Mouse (Mus musculus) fat pad, adult 2 months (tissue): ENCODE data around the gene Ephb1.

ENCODE experiments used
- DNase-seq: peaks from one replicate; pipeline ENCODE4 v3.0.0-alpha.2; 2011; ENCODE audit warnings: low read depth, low spot score; ENCODE audit errors: extremely low read depth

Gene Ephb1

DNA sequence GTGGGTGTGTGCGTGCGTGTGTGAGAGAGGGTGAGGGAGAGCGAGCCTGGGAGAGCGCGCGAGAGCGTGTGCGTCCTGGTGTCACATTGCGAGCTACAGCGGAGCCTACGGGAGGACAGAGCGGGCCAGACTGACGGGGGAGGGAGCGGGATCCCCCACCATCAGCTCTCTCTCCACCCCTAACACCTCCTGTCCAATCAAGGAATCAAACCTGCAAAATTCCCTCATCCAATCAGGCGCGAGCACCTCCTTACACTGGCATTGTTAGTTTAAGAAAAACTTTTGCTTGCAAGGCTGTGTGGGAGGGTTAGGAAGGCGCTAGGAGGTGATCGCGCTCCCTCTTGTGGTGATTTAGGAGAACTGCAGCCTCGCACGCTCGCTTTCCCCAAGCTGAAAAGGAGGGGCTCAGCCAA is at the start of gene Ephb1:
TSS of gene Ephb1 (minus strand) at position 133 of the 413 bp plus-strand sequence.
- DNase-seq: peak; percentile 8

DNA sequence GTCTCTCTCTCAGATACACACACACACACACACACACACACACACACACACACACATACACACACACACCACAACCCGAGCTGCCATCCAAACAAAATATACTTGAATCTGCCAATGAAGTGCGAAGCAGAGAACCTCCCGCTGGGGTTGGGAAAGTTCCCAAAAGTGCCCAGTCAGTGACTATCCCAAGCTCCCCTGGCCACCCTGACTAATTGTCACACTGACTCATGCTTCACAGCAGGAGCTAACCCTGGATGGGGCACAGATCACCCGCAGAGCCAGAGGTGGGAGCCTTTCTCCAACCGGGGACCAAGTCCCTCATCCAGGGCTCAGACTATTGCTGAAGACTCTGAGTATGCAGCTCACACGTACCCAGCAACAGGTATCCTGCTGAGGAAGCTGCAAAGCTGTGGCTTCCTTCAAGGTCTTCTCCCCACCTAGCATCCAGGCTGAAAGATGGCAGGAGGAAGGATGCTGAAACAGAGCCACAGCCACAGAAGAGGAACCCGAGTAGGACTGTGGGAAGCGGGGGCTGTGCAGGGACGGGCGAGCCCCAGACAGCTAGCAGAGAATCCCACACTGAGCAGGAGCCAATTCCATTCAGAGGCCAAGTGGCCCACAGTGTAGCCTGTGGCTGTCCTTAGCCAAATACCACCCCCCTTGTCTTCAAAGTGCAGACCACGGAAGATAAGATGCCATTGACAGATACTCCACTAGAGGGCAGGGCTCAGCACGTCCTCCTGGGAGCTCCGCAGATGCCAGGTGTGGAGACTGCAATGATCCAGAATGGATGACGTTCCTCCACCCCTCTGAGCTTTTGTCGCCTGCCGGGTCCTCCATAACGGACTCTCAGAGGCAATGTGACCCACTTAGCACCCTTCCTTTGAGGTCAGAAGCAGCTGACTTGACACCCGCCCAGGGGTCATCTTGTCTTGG is 48.9 kb upstream of the Ephb1 start:
- no peak for DNase-seq

DNA sequence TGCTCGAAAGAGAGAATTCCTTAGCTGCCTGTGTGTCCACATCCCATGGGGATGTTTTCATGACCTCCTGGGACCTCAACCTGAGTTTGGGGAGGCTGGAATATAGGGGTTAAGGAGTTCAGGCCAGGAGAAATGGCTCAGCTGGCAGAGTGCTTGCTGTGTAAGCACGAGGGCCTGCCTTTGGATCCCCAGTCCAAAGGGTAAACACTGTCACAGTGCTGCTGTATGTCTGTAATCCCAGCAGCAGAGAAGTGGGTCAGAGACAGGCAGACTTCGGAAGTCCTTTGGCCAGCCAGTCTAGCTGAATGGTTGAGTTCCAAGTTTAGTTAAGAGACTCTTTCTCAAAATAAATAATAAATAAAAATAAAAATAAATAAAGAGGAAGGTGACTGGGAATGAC is 48.2 kb upstream of the Ephb1 start:
- no peak for DNase-seq

DNA sequence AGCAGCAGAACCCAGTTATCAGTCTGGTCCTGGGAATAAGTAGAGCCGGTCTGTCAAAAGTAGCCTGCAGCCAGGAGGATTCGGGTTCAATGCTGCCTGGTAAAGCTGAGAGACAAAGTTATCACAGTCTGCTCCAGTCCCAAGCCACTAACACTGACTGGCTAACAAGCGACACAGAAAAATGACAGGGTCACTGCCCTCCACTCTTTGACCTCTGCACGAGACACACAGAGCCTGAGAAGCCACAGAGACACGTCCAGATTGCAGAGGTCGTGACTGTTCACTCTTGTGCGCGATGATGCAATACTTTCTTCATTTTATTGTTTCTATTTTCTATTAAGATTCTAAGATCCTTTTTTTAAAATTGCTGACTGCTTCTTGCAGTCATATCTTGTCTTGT is 33.8 kb upstream of the Ephb1 start:
- DNase-seq: no peak

DNA sequence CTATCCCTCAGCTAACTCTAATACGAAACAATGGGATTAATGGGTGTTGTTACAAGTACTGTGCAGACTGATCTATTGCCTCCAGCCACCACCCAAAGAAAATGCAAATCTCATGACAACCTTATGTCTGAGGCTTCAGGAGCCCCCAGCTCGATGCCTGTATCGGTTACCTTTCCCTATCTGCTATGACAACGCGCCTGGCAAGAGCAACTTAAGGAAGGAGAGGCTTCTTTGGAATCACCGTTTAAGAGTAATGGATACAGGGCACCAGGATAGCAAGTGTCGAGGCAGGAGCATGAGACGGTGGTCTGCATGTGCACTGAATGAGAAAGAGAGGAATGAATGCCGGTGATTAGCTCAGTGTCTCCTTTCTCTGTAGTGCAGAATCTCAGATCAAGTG is 32.3 kb upstream of the Ephb1 start:
- DNase-seq: no peak

DNA sequence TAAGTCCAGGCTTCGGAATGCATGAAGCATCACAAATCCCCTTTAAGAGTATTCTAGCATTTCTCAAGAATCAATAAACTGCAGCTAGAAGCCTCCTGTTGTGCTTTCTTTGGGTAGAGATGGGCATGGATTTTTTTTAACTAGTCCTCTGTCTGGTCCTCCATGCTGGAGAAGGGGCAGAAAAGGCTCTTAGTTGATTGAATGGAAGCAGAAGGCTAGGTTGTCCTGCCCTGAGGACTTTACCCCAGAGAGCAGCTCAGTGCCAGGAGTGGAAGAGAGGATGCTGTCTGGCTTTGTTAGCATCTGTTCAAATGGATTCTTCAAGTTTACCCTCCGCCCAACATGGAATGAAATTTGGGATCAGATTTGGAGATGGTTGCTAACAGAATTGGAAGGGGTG is 25.7 kb upstream of the Ephb1 start:
- DNase-seq: no peak

DNA sequence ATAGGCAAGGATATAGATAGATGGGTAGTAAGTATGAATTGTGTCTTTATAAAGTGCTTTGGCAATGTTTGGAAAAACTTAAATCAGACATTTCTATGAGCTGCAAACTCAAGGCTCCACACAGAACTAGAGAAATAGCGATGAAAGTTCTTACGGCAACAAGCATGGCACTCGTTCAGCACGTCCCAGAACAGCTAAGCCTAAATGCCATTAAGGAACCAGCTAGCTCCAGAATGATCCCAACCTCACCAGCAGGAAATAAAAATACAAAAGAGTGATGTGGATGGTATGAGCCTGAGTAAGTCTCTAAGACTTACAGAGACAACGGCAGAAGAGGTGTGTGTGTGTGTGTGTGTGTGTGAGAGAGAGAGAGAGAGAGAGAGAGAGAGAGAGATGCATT is 20.2 kb upstream of the Ephb1 start:
- DNase-seq: no peak

DNA sequence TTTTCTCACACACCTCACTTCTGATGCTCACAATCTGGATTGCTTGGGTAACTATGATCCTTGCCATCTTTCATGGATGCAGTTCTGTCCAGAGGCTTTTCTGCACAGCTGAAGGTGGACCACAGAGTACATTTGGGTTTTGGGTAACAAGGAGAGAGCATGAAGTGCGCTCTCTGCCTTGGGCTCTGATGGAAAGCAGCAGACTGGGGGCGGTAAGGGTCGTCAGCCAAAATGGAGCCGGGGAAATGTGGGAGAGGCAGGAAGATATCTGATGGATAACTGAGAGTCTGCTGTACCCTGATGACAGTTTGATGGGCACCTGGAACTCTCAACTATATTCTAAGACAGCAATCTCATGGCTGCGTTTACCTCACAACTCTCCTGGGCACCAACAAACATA is 19.4 kb upstream of the Ephb1 start:
- no peak for DNase-seq

DNA sequence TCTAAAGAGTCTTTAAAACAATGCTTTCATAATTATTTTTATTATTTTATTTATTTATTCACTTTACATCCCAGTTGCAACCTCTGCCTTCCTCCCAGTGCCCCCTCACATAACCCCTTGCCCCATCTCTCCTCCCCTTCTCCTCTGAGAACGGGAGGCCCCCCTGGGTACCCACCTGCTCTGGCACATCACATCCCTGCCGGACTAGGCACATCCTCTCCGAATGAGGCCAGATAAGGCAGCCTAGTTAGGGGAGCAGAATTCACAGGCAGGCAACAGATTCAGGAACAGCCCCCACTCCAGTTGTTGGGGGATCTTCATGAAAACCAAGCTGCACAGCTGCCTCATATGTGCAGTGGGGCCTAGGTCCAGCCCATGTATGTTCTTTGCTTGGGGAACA is 17.4 kb upstream of the Ephb1 start:
- no peak for DNase-seq

DNA sequence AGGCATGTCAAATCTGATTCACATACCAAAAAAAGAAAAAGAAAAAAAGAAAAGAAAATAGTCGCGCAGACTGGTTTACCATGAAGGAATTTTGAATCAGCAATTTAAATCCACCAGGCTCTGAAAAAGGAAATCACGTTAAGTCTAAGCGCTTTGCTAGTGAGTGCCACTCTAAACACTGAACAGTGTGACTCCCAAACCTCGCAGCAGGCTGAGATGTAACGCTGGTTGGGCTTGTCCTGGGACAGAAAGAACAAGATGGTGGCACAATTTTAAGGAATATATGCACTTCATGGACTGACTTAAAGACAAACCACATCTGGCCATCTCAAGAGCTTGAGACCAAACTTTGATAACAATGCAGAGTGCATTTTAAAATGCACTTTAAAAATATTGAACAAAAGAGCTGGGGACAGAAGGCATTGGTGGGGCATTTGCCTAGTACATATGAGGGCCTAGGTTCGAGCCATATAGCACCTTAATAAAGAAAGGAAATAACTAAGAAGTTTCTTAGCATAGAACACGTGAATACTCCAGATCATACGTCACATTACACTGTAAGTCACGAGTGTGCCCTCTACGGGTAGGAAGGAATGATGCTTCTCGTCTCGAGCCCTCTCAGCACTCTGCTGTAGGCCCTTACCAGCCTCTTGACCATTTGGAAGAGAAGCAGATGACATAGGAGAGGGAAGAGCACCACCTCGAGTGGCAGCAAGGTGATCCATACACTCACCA is 16.7 kb upstream of the Ephb1 start:
- DNase-seq: no peak

DNA sequence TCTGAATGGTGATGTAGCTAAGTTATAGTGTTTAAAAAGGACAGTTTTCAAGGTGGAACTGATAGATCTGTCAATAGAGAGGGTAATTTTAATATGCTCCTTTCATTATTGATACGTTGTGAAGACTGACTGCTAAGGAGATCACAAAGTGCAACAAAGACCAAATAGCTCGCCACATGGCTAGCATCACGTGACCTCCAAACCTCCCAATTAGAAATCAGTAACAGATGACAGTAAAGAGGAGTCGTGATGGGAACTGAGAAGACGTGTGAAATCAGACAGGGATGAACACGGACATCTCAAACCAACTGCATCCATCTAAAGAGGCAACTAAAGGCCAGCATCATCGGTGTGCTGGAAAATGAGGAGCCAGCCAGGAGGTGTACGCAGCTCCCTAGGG is 15.6 kb upstream of the Ephb1 start:
- no peak for DNase-seq

DNA sequence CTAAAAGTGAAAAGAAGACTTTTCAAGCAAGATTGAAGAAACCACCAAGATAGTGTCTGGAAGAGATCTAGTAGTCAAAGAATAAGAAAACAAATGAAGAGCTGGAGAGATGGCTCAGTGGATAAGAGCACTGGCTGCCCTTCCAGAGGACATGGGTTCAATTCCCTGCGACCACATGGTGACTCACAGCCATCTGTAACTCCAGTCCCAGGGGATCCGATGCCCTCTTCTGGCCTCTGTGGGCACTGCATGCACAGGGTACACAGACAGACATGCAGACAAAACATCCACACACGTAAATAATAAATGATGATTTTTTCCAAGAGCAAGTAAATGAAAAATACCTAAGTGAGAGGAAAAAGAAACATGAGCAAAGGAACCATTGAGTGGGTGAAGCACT is 14.6 kb upstream of the Ephb1 start:
- no peak for DNase-seq

DNA sequence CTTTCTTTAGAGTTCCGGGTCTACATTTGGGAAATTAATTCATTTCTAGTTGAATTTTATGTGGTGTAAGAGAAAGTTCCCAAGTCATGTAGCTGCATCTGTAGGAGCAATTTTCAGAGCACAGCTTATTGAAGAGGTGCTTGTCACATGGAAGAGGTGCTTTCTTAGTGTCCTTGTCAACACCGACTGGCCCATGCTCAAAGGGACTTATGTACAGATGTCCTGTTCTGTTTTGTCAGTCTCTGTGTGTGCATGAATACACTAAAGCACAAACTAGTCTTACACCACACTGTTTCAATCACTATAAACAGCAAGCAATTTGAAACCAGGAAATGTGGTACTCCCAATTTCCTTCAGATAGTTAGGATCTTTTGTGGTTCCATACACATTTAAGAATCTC is 13.3 kb upstream of the Ephb1 start:
- DNase-seq: no peak

DNA sequence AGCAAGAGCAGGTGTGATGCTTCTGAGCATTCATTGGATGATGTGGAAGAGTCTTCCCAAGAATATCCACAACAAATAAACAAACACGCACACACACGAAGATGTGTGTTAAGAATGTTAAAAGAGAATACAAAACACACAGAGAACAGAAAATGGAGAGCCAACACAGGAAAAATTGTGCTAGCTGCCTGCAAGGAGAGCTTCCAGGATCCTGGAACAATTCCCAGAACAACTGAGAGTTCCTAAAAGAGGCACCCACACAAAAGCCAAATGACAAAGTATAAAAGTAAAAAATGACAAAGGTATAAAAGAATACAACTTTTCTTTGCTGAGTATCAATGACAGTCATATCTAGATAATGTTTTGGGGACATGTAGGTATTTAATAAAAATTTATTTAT is 11.0 kb upstream of the Ephb1 start:
- DNase-seq: no peak

DNA sequence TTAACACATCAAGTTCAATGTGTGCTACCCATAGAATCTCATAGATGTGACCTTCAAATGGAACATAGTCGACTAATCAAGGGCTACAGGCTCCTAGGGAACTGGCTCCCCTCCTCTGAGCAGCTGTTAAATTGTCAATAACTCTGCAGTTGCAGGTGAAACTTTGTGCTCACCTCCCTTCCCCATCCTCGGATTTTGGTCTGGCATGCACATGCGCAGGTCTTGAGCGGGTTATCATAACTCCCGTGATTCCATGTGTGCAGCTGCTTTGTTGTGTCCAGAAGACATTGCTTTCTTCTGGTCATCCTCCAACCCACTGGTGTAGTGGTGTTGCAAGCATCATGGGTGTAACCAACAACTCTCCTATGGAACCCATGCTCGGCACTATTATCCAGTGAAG is 4.8 kb upstream of the Ephb1 start:
- no peak for DNase-seq

DNA sequence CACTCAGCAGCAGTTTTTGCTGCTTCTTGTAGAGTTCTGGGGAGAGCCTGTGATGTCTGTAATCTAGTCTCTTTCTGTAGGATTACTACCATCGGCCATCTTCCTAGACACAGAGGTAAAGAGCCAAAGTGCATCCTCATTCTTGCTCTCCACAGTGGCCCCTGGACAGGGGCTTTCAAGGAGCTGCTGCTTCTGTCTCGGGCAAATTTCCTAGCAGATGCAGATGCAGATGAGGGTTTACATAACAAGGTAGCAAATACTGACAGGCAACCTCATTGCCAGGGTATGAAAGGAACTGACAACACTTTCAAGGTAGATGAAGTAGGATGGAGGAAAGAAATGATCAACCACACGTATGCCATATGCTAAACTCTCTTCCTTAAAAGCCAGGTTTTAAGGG is 4.2 kb upstream of the Ephb1 start:
- DNase-seq: no peak

DNA sequence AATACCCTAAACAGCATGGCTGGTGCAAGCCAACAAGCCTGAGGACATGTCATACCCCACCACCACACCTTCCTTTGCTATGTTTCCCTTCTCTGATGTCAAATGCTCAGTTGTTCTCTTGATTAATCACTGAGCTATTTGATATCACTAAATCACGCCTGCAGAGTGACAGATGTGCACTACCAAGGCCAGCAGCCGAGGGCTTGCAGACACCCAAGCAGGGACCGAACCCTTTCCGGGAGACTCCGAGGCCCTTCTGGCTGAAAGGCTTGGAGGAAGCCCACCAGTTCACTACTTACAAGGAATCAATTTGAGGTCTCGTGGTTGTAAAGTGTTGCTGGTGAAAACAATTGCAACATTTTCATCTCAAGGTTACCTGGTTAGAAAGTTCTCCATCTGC is 3.5 kb upstream of the Ephb1 start:
- no peak for DNase-seq

DNA sequence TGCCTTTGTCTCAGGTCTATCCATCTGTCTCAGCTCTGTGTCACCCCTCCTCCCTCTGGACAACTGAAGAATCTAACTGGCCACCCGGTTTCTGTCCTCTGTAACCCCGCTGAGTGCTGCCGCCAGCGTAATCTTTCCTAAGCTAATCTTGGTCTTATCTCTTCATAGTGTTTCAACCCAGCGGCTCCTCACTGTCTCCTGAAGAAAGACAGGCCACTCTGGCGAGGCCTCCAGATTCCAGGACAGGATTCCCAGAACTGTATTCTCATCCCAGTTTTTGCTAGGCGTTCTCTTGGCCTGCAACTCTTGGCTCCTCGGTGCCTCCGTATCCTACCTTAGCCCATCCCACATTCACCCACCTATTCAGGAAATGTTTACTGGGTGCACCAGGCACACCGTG is 2.0 kb upstream of the Ephb1 start:
- DNase-seq: no peak

DNA sequence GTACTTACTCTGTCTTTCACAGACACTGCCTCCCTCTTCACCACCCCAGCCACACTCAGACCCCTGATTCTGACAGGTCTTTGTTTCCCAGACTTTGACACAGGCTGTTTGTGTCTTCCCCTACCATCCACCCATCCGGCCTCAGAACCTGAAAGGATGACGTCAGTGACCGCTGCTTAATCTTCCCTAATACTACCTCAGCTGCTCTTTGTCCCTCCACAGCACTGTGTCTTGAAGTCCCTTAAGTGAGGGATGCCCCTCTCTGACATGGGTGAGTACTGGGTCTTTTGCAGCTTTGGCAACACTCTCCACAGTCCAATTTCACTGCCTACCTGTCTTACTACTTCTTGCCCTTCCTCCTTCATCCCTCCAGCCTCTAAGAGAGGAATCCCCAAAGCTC is 1.2 kb upstream of the Ephb1 start:
- no peak for DNase-seq

DNA sequence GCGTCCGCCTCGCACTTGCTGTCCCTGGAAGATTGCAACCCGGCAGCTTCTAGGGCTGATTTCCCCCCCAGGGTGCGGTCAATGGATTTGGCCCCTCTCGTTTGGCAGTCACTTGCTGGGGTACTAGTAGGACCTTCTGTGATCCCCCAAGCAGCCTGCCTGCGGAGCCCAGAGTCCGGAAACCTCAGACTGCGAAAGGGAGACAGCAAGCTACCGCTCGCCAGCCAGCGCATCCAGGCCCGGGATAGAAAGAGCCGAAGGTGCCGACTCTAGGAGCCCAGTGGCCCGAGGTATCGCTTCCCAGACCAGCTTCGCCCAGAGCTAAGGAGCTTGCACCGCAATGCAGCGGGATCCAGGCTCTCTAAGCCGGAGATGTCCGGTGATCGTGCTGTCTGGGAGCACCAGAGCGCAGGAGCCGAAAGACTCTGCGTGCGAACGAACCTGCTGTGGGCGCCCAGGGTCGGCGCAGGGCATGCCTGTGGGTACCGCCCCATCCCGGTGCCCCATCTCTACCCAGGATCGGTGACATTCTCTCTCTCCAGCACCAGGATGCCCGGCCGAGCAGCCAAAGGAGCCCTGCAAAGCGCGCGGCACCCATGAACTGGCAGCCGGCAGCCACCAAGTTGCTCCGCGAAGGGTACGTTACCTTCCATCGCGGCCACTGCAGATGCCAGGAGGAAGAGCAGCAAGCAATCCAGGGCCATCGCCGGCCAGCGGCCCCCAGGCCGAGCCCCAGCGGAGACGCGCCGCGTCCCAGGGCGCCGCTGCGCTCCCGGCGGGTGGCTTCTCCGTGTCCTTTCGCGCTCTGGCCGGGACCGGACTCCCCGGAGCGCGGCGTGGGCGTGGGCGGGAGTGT is 629 bp downstream of the Ephb1 start:
- DNase-seq: no peak

DNA sequence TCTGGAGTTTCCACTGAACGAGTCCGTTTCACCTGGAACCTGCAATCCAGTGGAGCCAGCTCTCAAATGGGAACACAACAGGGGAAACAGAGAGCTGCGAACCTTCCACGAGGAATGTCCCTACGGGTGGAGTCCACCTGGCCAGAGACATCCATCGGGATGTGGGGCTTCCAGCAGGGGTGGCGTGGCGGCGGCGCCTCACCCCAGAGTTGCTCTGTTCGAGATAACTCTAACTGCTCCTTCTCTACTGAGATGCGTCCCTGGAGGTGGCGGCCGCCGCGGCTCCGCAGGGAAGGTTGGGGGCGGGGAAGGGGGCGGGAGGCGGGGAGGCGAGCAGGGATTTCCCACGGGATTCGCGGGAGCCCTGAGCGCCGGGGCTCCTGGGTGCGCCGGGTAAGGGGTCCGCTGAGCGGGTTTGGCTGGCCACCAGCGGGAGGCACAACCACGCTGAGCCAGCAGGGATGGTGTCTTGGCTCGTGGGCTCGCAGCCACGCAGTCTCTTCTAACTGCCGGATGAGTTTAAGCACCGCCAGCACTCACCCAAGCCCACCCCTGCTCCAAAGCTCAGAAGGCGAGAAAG is 1.3 kb downstream of the Ephb1 start:
- DNase-seq: no peak
